8 mouse cellular contexts compared by ENCODE assay signal in the genomic region with DNA sequence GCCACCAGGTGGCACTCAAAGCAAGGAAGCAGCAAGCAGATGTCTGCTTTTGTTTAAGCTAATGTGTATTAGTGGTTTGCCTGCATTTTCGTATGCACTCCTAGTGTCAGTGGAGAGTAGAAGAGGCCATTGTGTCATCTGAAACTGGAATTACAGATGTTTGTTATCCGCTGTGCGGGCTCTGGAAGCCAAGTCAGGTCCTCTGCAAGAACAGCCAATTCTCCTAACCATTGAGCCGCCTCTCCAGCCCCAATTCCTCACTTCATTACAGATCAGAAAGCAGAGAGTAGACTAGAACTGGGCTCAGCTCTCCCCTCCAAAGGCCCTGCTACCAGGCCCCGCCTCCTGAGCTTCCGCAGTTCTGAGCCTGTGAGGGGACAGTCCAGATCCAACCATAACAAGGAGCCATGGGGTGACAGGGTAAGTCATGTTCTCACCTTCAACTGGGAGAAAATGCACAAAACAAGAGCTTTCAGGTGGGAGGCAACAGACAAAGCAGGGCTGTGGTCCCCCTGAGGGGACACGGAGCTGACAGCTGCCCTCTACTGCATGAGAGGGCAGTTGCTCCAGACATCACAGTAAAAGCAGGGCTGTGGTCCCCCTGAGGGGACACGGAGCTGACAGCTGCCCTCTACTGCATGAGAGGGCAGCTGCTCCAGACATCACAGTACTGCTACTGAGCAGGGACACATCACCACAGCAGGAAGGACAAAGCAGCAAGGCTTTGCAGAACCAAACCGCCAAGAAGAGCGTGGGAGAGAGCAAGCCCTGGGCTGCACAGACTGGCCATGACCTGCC. TPM values are rescaled to one million over a fixed set of nuclear protein-coding genes. Genes with fewer than 3 reads are reported as not detected.
DNase-seq lines count a peak whose midpoint lies in the region; ATAC-seq lines count a peak whose summit lies in the region.

No protein-coding gene starts in this region.

- H3K4me1 ChIP-seq in heart, embryonic 11.5 days (ENCODE audit: control insufficient read depth, insufficient read depth, low read length), result peaks cover 15% of the 10 kb centered on the region
- H3K4me1 ChIP-seq in midbrain, embryonic 12.5 days, result peaks cover 16% of the 10 kb centered on the region

- peak overlapping the region; percentile 20 for H3K4me2 ChIP-seq in heart, embryonic 11.5 days
- peak overlapping the region; percentile 32 for H3K4me2 ChIP-seq in midbrain, embryonic 12.5 days (replicated peaks)

- H3K4me3 ChIP-seq in heart, embryonic 11.5 days (ENCODE audit: low read depth, low read length), result no peak overlapping the region
- no peak overlapping the region for H3K4me3 ChIP-seq in midbrain, embryonic 12.5 days

- H3K27ac ChIP-seq in heart, embryonic 11.5 days (ENCODE audit: low read depth, low read length), result no peak overlapping the region
- H3K27ac ChIP-seq in midbrain, embryonic 12.5 days (replicated peaks), result peak overlapping the region; percentile 92

- no peaks in the 10 kb centered on the region for H3K36me3 ChIP-seq in heart, embryonic 11.5 days (ENCODE audit: control insufficient read depth, insufficient read depth, low read length)
- H3K36me3 ChIP-seq in midbrain, embryonic 12.5 days, result no peaks in the 10 kb centered on the region; the same call in 1 of the 2 replicates

- no peak overlapping the region for H3K9ac ChIP-seq in heart, embryonic 11.5 days (ENCODE audit: low read depth, low read length)
- H3K9ac ChIP-seq in midbrain, embryonic 12.5 days (replicated peaks), result peak overlapping the region; percentile 35

- DNase-seq in adrenal gland, adult 2 months, result peak; percentile 45
- DNase-seq in adrenal gland, adult 18-20 months (ENCODE audit: low spot score in 2 of 2), result no peak
- peak; percentile 41 to 58 for DNase-seq in cerebellum, postnatal 25 days
- peak; percentile 54 for DNase-seq in kidney, postnatal 14 days

- peak; percentile 44 for ATAC-seq in CD4-positive, CD25-positive, alpha-beta regulatory T cell, adult 4 months
- ATAC-seq in heart, embryonic 11.5 days (replicated peaks; ENCODE audit: insufficient number of reproducible peaks, low FRiP score, low TSS enrichment), result no peak
- peak; percentile 80 for ATAC-seq in midbrain, embryonic 12.5 days (ENCODE audit: low FRiP score, low read depth)
- ATAC-seq in erythroid progenitor cell, adult 5-6 weeks (replicated peaks; ENCODE audit: low FRiP score, poor library complexity, severe bottlenecking), result no peak

- H3K9me3 ChIP-seq in heart, embryonic 11.5 days (replicated peaks; ENCODE audit: control insufficient read depth, low read length), result no peaks in the 10 kb centered on the region
- H3K9me3 ChIP-seq in midbrain, embryonic 12.5 days, result no peaks in the 10 kb centered on the region

- 21% methylated on average over 10 of the region's 10 CpGs for WGBS in heart, embryonic 11.5 days (ENCODE audit: insufficient replicate concordance)
- 19% methylated on average over 10 of the region's 10 CpGs for WGBS in midbrain, embryonic 12.5 days

- no peaks in the 10 kb centered on the region for H3K27me3 ChIP-seq in heart, embryonic 11.5 days (ENCODE audit: control insufficient read depth, insufficient read depth, low read length)
- no peaks in the 10 kb centered on the region for H3K27me3 ChIP-seq in midbrain, embryonic 12.5 days

RNA-seq across cellular contexts. Expression of a gene that starts 13.4 kb away (rescaled TPM):
- 10 to 100 TPM; 10.1 to 13.0 TPM for total RNA-seq in adrenal gland, adult 2 months (2021)
- polyA plus RNA-seq in adrenal gland, adult 2 months (2012; rRNA removed), result 28.0 and 29.5 TPM in 2 replicates
- total RNA-seq in adrenal gland, adult 18-20 months (2021), result 10 to 100 TPM; 11.2 to 18.1 TPM
- 1 to 10 TPM; 1.7 to 7.2 TPM for polyA plus RNA-seq in CD4-positive, CD25-positive, alpha-beta regulatory T cell, adult 4 months (2017; shearing (Covaris generic))
- polyA plus RNA-seq in heart, embryonic 11.5 days (2014; fragmentation: Nextera tagmentation; extraction: Ambion mirVana), result 1.5 and 1.7 TPM in 2 replicates
- polyA plus RNA-seq in midbrain, embryonic 12.5 days (2016; fragmentation: Nextera tagmentation; extraction: Ambion mirVana), result 4.7 and 6.7 TPM in 2 replicates
- 20.1 and 29.9 TPM in 2 replicates for total RNA-seq in erythroid progenitor cell, adult 5-6 weeks (2015; ENCODE audit: low replicate concordance)
- total RNA-seq in erythroid progenitor cell, adult 5-6 weeks (2017; ENCODE audit: low replicate concordance), result 8.9 and 14.0 TPM in 2 replicates

RNA-seq across cellular contexts. Expression of a gene that starts 26.8 kb away (rescaled TPM):
- total RNA-seq in adrenal gland, adult 2 months (2021), result 10 to 100 TPM; 48.8 to 52.1 TPM
- 49.0 and 52.5 TPM in 2 replicates for polyA plus RNA-seq in adrenal gland, adult 2 months (2012; rRNA removed)
- total RNA-seq in adrenal gland, adult 18-20 months (2021), result 10 to 100 TPM; 36.4 to 48.5 TPM
- 1 to 10 TPM; 2.4 to 4.9 TPM for polyA plus RNA-seq in CD4-positive, CD25-positive, alpha-beta regulatory T cell, adult 4 months (2017; shearing (Covaris generic))
- 2.6 and 3.1 TPM in 2 replicates for polyA plus RNA-seq in heart, embryonic 11.5 days (2014; fragmentation: Nextera tagmentation; extraction: Ambion mirVana)
- 15.0 and 16.8 TPM in 2 replicates for polyA plus RNA-seq in midbrain, embryonic 12.5 days (2016; fragmentation: Nextera tagmentation; extraction: Ambion mirVana)
- total RNA-seq in erythroid progenitor cell, adult 5-6 weeks (2015; ENCODE audit: low replicate concordance), result 1.3 TPM in 1 of 2 replicates, not detected in the other
- not detected in 2 replicates for total RNA-seq in erythroid progenitor cell, adult 5-6 weeks (2017; ENCODE audit: low replicate concordance)

RNA-seq across cellular contexts. Expression of a gene that starts 55.5 kb away (rescaled TPM):
- total RNA-seq in adrenal gland, adult 2 months (2021), result 10 to 100 TPM in 1 of 2 experiments, 1 to 10 TPM in 1; 3.6 to 10.0 TPM
- 1.7 and 2.2 TPM in 2 replicates for polyA plus RNA-seq in adrenal gland, adult 2 months (2012; rRNA removed)
- 1 to 10 TPM; 4.2 to 9.4 TPM for total RNA-seq in adrenal gland, adult 18-20 months (2021)
- polyA plus RNA-seq in CD4-positive, CD25-positive, alpha-beta regulatory T cell, adult 4 months (2017; shearing (Covaris generic)), result not detected
- polyA plus RNA-seq in heart, embryonic 11.5 days (2014; fragmentation: Nextera tagmentation; extraction: Ambion mirVana), result 0.63 and 0.79 TPM in 2 replicates
- polyA plus RNA-seq in midbrain, embryonic 12.5 days (2016; fragmentation: Nextera tagmentation; extraction: Ambion mirVana), result 0.25 and 0.37 TPM in 2 replicates
- 0.36 TPM in 1 of 2 replicates, not detected in the other for total RNA-seq in erythroid progenitor cell, adult 5-6 weeks (2015; ENCODE audit: low replicate concordance)
- total RNA-seq in erythroid progenitor cell, adult 5-6 weeks (2017; ENCODE audit: low replicate concordance), result 0.64 TPM in 1 of 2 replicates, not detected in the other

Comparison
In these comparisons a context has a peak if more than half of its experiments do, and no peak if none do; other contexts are left out.
1. DNase-seq: peak in adrenal gland, adult 2 months (single experiment), cerebellum, postnatal 25 days (2 of 2) and kidney, postnatal 14 days (single experiment); none in adrenal gland, adult 18-20 months (0 of 2).
2. ATAC-seq: peak in CD4-positive, CD25-positive, alpha-beta regulatory T cell, adult 4 months (single experiment) and midbrain, embryonic 12.5 days (single experiment); none in heart, embryonic 11.5 days (single experiment) and erythroid progenitor cell, adult 5-6 weeks (single experiment).